Mouse (Mus musculus) left cerebral cortex, adult 8-10 months (tissue): ENCODE results near the gene Ptp4a2. TPM values are rescaled to one million over a fixed set of nuclear protein-coding genes. Genes with fewer than 3 reads are reported as not detected.
A peak's percentile ranks its signal among the peaks of the same experiment; 100 is the strongest.
"Not testable (repeated sequence)": the region's sequence is repeated elsewhere in the genome, so short reads cannot be mapped to it uniquely, and the experiment has no call there.

Source experiments
- DNase-seq, 2 experiments: peaks; one replicate each; pipeline ENCODE4 v3.0.0; 2022; ENCODE audit warnings: low spot score in 2 of 2
- total RNA-seq, 4 experiments: library from RNA; stranded (reverse); gene quantifications; 2 replicates each; pipeline ENCODE4 v1.2.4; 2022

Ptp4a2 gene
- total RNA-seq, result 100 to 1,000 TPM; 128 to 154 (median 142) TPM

GRCm38 (mm10) chr4:129810798-129811604, at the start of gene Ptp4a2:
TSS of gene Ptp4a2 (plus strand) at chr4:129811219.
- no peak for DNase-seq

DNA sequence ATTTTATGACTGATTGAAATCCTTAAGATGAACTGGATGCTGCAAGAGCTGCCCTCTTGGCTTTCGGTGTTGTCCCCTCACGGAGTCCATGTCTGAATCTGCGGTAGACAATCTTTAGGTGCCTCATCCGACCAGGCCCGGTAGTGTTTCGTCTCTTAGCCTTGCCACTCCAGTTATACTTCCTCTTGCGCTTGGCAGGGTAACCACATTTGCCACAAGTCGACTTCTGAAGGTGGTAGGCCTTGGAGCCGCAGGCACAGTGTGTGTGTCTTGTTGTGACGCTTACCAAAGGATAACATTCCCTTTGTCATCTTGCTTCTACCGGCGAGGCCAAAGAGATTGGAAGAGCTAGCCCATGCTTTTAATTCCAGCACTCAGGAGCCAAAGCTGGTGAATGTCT, 49.4 kb upstream of the Ptp4a2 start:
- DNase-seq, result no peak

- DNase-seq, result not testable (repeated sequence)
These were observed 48.5 kb upstream of the Ptp4a2 start for GRCm38 (mm10) chr4:129762496-129762895.

GRCm38 (mm10) chr4:129765351-129765750, 45.7 kb upstream of the Ptp4a2 start:
- DNase-seq, result no peak

DNA sequence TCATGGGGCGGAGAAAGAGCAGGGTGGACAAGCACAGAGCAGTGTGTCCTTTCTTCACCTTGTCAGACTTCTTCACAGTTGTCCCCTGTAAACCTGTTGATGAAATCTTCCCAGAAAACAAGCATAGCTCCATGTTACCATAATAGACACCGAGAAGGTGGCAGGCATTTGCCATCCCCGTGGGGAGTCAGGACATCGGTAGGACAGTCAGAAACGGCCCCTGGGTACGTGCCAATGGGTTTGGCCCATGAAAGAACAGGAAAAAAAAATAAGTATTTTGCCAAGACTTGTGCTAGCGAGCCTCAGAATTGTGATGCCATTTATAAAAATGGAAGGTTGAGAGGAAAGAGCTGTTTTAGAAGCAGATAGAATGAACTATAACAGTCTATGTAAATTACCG, 43.2 kb upstream of the Ptp4a2 start:
- no peak for DNase-seq

GRCm38 (mm10) chr4:129768742-129769141, 42.3 kb upstream of the Ptp4a2 start:
- not testable (repeated sequence) for DNase-seq

DNA sequence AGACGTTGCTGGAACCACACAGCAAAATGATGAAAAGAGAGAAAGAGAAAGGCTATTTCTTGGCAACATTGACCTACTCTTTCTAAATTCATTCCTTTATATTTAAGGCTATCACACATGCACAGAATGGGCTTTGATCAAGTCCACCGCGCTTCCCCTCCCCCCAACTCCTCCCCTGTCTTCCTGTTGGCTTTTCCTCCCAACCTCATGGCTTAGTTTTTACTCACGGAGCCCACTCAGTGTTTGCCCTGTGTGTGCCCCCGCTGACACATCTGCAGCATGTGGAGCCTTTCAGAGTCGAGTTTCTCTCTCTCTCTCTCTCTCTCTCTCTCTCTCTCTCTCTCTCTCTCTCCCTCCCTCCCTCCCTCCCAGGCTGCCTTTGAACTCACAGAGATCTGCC, 40.4 kb upstream of the Ptp4a2 start:
- DNase-seq, result no peak

DNA sequence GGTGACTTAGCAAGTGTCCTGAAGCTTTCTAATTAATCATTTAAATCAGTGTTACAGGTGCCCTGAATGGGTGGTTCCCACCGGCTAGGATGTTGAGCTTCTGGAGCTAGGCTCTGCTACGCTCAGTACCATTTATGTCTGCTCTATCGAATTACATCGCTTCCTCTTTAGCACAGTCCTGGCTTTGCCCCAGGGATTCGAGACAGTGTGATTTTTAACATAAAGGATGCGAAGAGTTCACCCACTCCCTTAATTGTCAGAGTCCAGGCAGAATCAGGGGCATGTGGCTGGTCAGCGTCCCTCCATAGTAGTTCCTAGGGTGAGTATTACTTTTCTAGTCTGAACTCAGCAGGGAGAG, 39.7 kb upstream of the Ptp4a2 start:
- no peak for DNase-seq

DNA sequence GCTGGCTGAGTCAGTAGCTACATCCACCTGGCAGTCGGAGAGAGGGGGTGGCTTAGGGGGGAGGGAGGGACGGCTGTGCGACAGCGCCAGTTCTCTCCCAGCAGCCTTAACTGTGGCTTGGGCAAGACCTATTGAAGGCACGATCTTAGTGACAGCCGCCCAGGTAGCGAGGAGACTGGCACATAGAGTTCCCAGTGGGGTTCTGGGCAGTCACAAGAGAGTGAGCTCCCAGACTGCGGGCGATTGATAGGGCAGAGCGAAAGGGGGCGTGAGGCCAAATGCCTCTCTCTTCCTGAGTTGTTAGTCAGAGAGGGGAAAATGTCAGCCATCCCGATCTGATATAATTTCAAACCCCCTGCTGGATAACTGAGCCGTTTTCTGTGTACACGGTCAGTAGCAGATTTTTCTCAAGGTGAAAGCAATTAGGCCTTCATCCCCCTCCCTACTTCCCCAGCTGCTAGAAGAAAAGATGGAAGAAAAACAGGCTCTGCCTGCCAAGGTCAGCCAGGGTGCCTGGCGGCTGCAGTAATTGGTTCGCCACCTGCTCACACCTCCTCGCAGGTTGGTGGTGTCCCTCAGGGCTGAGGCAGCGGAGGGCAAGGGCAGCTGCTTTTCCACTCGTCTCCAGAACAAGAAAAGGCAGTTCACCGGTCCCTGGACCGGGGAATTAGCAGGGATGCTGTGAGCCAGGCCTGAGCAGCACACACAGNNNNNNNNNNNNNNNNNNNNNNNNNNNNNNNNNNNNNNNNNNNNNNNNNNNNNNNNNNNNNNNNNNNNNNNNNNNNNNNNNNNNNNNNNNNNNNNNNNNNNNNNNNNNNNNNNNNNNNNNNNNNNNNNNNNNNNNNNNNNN, 39.1 kb upstream of the Ptp4a2 start:
- DNase-seq, result no peak

- no peak for DNase-seq
These were observed 28.9 kb upstream of the Ptp4a2 start for GRCm38 (mm10) chr4:129781881-129782675.

- DNase-seq, result no peak
These were observed 28.1 kb upstream of the Ptp4a2 start for GRCm38 (mm10) chr4:129782857-129783331.

DNA sequence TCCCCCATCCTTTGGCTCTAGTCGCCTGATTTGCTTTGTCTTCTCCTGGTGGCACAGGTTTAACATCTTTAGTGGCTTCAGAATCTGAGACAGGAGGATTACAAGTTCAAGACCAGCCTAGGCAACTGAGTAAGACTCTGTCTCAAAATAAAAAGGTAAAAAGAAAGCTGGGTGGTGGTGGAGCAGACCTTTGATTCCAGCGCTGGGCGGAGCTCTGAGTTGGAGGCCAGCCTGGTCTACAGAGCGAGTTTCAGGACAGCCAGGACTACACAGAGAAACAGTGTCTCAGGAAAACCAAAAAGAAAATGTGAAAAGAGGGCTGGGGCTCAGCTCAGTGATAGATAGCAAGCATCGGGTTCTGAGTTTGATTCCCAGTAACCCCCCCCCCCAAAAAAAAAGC, 27.5 kb upstream of the Ptp4a2 start:
- no peak for DNase-seq

DNA sequence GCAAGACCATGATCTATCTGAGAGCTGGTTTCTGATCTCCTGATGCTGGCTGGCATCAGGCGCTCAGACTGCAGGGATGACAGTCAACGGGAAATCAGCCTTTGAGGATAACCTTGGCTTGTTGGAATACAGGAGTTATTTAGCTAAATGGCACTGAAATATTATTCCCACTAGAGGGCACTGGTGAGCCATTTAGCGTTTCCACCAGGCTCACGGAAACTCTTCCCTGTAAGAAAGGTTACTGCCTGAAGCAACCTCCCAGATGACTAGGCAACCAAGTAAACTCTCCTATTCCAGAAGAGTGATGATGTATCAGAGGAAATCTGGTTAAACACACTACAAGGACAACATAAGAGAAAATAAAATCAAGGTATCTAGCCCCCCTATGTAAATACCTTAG, 25.8 kb upstream of the Ptp4a2 start:
- peak; percentile 29 to 51 for DNase-seq

- no peak for DNase-seq
These were observed 22.3 kb upstream of the Ptp4a2 start for GRCm38 (mm10) chr4:129788693-129789092.

GRCm38 (mm10) chr4:129789635-129790034, 21.4 kb upstream of the Ptp4a2 start:
- no peak for DNase-seq

DNA sequence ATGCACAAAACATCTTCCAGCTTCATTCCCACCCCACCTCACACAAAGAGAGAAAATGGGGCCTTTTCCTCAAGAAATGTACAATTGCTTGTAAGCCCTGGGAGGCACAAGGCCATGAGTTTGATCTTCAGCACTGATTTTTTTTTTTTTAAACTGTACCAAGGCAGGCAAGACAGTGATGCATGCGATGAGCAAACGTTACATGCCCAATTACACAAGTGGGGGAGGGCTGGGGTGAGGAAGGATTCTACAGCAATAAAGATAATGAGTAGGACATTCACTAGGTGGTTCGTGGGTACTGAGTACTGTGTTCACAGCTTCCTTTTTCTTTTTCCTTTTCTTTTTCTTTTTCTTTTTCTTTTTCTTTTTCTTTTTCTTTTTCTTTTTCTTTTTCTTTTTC, 20.5 kb upstream of the Ptp4a2 start:
- DNase-seq, result no peak

GRCm38 (mm10) chr4:129791399-129791798, 19.6 kb upstream of the Ptp4a2 start:
- no peak for DNase-seq

DNA sequence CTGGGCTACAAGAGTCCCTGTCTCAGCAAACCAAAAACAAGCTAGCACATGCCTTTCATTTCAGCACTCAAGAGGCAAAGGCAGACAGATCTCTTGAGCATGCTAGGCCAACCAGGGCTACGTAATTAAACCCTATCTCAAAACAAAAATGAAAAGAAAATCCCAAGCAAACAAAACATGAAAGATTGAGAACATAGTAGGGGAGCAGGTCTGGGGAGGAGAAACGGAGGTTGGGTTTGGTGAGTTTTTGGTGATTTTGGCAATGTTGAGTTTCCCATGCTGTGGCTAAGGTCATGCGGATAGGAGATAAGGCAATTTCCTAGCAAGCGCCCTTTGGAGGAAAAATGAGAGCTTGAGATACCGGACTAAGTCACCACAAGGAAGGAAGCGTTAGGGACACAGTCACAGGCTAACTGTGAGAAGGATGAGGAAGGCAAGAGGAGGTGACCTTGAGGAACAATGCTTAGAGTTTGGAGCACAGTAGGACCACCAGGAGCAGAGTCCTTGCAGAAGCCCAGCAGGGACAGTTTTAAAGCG, 18.3 kb upstream of the Ptp4a2 start:
- no peak for DNase-seq

DNA sequence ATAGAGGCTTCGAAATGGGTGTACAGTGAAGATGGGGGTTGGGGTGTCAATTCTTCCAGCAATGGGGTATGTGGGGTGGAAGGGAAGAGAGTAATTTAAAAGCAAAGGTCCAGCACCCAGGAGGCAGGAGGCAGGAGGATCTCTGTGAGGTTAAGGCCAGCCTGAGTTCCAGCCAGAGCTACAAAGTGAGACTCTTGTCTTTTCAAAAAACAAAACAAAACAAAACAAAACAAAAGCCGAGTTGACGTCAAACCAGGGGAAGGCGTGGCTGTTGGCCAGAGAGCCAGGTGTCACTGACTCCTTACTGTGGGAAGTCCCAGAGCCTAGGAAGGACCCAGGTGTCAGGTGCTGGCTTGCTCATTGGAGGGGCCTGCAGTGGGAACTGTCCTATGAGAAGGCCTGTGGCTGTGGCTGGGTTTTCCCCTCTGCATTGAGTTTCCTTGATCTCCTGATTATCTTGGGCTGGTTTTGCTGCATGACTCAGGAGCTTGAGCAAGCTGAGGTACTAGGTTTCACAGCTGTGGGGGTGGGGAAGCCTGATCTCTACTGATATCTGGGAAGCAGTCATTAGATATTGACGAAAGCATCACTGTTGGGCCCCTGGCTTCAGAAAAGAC, 17.2 kb upstream of the Ptp4a2 start:
- no peak for DNase-seq

GRCm38 (mm10) chr4:129795151-129795860, 15.7 kb upstream of the Ptp4a2 start:
- DNase-seq, result no peak
